Mouse (Mus musculus) spleen, adult 2 months (tissue): ENCODE data around the gene Gon7. TPM values are rescaled to one million over a fixed set of nuclear protein-coding genes. Genes with fewer than 3 reads are reported as not detected.
A peak's percentile ranks its signal among the peaks of the same experiment; 100 is the strongest.

ENCODE experiments used
- DNase-seq, 2 experiments: peaks; one replicate each; pipeline versions ENCODE4 v3.0.0 to v3.0.0-alpha.2; 2012 to 2021; ENCODE audit warnings: low spot score in 2 of 2, low read depth in 1 of 2
- H3K27ac ChIP-seq: fragments of 200-500 bp; 2 replicates; pipeline ENCODE4 v1.5.1; 2012; ENCODE audit warnings: low read length, inconsistent platforms; ENCODE audit not compliant: insufficient read depth
- H3K27me3 ChIP-seq: fragments of 200-500 bp; 2 replicates; pipeline ENCODE4 v1.6.1; 2012; ENCODE audit warnings: mild to moderate bottlenecking, moderate library complexity, low read length, inconsistent platforms; ENCODE audit not compliant: control insufficient read depth, insufficient read depth
- H3K36me3 ChIP-seq: fragments of 200-500 bp; 2 replicates; pipeline ENCODE4 v1.6.1; 2012; ENCODE audit warnings: mild to moderate bottlenecking, low read length, inconsistent platforms; ENCODE audit not compliant: control insufficient read depth, insufficient read depth
- H3K4me1 ChIP-seq: fragments of 200-500 bp; 2 replicates; pipeline ENCODE4 v1.6.1; 2011; ENCODE audit warnings: inconsistent platforms; ENCODE audit not compliant: control insufficient read depth, insufficient read depth, insufficient read length
- H3K4me3 ChIP-seq: fragments of 200-500 bp; 2 replicates; pipeline ENCODE4 v1.5.1; 2011; ENCODE audit warnings: mild to moderate bottlenecking, inconsistent platforms; ENCODE audit not compliant: insufficient read depth, insufficient read length; ENCODE audit errors: extremely low read depth
- CTCF ChIP-seq: fragments of 200-500 bp; IDR thresholded peaks from 2 replicates; pipeline ENCODE4 v1.5.1; 2011; ENCODE audit warnings: mild to moderate bottlenecking, inconsistent platforms; ENCODE audit not compliant: insufficient read depth, insufficient read length, insufficient replicate concordance; ENCODE audit errors: extremely low read depth
- POLR2A ChIP-seq: fragments of 200-500 bp; IDR thresholded peaks from 2 replicates; pipeline ENCODE4 v1.6.1; 2011; ENCODE audit warnings: low read depth, low read length, inconsistent platforms
- WGBS: fragments of 180-500 bp; shearing (Covaris S2); methylation state at CpG from one replicate; pipeline ENCODE4 v1.1.7; 2018; 5-methylcytosine and 5-hydroxymethylcytosine counted together
- polyA plus RNA-seq: library from polyadenylated mRNA; depleted of rRNA; stranded (reverse); fragments of >200 nt; gene quantifications from 2 replicates; pipeline ENCODE4 v1.2.3, GENCODE M21; 2012

Gene Gon7
- polyA plus RNA-seq, 1 experiment: 11.3 TPM

DNA sequence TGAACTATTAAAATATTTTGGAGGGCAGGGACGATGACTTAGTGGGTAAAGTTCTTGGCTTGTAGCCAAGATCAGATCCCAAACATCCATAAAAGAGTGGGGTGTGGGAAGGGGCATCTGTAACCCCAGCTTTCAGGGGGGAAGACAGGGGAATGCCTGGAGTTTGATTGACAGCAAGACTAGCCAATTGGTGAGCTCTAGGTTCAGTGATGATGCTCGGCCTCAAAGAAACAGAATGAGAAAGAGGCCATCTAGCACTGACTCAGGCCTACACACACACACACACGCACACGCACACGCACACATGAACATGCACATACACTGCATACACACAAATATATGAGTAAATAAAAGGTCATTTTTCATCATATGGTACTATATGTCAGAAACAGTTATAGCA is 47.7 kb downstream of the Gon7 start:
- 93% methylated on average over 5 of the region's 5 CpGs for WGBS
- peaks cover 10% of the 10 kb centered on the region; the same call in 1 of the 2 replicates for H3K4me1 ChIP-seq
- no peak for TF ChIP-seq POLR2A
- no peak for TF ChIP-seq CTCF
- no peaks in the 10 kb centered on the region for H3K36me3 ChIP-seq
- no peak for DNase-seq
- no peak overlapping the region for H3K27ac ChIP-seq
- no peaks in the 10 kb centered on the region for H3K27me3 ChIP-seq
- H3K4me3 ChIP-seq: no peak overlapping the region

DNA sequence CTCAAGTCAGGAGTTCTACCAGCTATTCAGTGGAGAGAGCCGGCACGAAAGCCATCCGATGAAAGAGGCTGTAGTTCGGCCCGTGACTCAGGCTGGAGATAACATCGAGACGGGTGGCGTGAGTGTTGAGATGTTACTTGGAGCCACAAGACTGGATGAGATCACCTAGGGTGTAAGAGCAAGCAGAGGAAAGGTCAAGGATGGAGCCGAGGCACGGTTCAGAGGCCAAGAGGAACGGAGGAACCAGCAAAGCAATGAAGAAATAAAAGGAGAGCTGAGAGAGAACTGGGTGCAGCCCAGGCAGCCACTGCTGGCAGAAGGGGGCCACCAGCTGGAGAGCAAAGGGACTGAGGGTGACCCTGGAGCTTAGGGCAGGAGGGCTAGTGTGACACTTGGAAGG is 49.4 kb downstream of the Gon7 start:
- Histone ChIP-seq H3K27me3 (no peaks in the 10 kb centered on the region), H3K27ac (no peak overlapping the region), H3K36me3 (no peaks in the 10 kb centered on the region), H3K4me1 (peaks cover 7% of the 10 kb centered on the region; the same call in 1 of the 2 replicates), H3K4me3 (no peak overlapping the region)
- no peak for DNase-seq
- WGBS: 85% methylated on average over 11 of the region's 11 CpGs
- 0 out of 2 replicates have a peak, but pooled peaks have one; percentile 21 for TF ChIP-seq CTCF
- TF ChIP-seq POLR2A: no peak

DNA sequence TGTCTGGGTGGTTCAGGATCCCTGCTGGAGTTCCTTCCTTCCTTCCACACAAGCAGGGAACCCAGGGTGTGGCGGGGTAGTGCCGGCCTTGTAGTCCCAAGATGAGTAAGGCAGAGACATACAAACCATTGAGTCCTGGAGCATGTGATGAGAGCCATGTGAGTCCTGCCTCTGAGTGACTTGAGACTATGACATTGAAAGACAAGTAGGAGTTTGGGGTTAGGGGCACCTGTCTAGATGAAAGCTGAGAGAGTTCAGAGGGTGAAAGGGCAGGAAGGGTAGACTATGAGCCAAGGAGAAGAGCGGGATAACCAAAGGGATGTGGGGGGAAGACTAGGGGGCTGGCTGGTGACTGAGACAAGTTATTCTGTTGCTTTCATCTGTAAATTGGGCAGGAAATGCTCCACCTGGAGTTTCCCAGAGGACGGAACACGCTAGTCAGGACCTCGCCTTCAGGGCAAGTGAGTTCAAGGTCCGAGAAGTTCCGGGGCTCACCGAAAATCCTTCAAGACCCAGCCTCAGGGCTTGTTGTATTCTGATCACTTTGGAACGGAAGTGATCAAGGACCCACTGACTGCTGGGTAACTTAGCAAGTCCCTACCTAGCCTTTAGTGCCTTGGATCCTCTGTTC is 50.7 kb downstream of the Gon7 start:
- Histone ChIP-seq H3K4me3 (no peak overlapping the region), H3K36me3 (no peaks in the 10 kb centered on the region), H3K4me1 (peaks cover 12% of the 10 kb centered on the region; the same call in 1 of the 2 replicates), H3K27ac (no peak overlapping the region), H3K27me3 (no peaks in the 10 kb centered on the region)
- no peak for TF ChIP-seq POLR2A
- no peak for TF ChIP-seq CTCF
- WGBS: 89% methylated on average over 10 of the region's 10 CpGs
- DNase-seq: no peak

DNA sequence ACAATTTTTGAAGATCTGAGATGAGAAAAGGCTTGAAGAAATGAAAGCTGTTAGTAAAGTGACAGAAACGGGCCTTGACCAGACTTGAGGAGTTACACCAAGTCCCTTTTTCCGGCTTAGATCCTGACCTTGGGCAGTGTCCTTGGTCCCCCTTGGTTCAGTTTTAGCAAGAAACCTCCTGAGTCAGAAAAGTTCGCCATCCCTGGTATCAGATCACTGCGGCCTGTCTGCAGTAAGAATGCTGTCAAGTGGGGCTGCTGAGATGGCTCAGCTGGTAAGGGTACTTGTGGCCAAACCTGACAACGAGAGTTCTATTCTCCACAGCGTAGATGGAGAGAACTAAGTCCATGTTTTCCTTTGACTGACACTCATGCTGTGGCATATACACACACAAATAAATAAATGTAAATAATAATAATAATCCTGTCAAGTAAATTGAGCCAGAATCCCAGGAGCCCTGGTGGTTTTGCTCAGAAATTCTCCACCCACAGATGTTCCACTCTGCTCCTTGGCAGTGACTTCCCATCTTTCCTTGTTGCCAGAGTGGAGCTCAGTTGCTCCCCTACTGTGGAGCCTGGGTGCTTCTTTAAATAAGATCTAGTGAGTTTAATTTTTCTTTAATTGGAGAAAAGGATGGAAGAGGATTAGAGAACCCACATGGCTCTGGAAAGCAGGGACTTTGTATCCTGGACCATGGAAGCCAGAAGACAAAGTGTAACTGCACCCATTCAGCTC is 51.5 kb downstream of the Gon7 start:
- H3K27ac ChIP-seq: no peak overlapping the region
- 81% methylated on average over 6 of the region's 6 CpGs for WGBS
- H3K27me3 ChIP-seq: no peaks in the 10 kb centered on the region
- H3K36me3 ChIP-seq: no peaks in the 10 kb centered on the region
- no peak for DNase-seq
- TF ChIP-seq CTCF: no peak
- no peak for TF ChIP-seq POLR2A
- peaks cover 12% of the 10 kb centered on the region; the same call in 1 of the 2 replicates for H3K4me1 ChIP-seq
- no peak overlapping the region for H3K4me3 ChIP-seq

DNA sequence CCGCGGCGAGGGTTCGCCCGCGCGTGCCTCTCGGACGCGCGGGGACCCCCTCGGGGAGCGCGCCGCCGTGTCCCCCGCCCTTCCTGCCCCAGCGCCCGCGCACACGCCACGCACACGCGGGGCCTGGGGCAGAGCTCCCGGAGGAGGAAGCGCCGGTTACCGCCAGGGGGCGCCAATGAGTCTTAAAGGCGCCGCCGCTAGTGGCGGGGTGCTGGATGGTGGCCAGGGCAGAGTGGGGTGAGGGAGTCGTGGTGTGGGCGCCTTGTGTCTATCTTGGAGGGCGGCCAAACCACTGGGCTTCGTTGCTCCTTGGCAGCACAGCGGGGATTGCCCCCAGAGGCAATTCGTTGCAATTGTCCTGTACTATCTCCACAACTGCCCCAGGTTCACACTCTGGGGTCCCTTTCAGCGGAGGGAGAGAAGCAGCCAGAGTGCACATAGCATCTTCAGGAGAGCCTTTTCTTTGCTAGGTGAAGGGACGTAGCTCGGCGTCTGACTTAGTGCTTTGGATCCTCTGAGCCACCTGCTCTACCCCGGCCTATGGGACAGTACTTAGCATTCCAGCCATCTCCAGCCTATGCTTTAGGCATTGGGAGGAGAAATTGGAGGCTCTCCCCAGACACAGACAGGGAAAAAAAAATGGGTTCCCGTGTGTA is 52.3 kb downstream of the Gon7 start:
- H3K4me1 ChIP-seq: peaks cover 12% of the 10 kb centered on the region; the same call in 1 of the 2 replicates
- TF ChIP-seq CTCF (peak; percentile 83), POLR2A (no peak)
- WGBS: 3% methylated on average over 44 of the region's 45 CpGs
- no peaks in the 10 kb centered on the region for H3K36me3 ChIP-seq
- H3K27me3 ChIP-seq: no peaks in the 10 kb centered on the region
- peak overlapping the region; percentile 76 for H3K4me3 ChIP-seq
- peak overlapping the region; percentile 87 for H3K27ac ChIP-seq
- DNase-seq: peak; percentile 68 to 84

DNA sequence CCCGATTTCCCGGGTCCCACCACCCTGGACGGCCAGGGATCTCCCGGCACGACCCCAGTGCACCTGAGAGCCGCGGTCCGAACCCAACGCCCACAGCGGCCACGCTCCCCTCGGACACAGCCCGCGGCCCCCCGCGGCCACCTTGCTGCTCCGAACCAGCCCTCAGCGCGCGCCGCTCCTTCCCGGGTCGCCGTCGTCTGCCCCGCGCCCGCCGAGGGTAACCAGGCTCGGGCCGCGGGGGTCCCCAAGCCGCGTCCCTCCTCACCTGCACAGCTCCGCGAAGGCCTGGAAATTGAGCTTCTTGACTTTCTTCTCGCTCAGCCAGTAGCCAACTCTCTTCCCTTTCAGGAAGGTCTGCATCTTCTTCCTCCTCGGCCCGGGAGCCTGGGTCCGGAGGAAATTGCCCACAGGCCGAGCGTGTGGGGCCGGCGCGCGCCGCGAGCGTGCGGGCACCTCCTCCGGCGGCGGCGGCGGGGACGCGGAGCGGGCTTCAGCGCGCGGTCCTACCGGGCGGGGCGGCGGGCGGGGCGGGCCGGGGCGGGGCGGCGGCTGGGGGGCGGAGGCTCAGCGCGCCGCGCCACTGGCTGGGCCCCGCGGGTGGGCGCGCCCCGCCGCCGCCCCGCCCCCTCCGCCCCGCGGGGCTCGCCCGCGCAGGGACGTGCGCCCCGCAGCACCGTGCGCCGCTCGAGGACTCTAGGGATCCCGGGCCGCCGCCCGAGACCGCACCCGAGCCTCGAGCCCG is 53.0 kb downstream of the Gon7 start, which contains the start of gene Itpk1:
Gene Itpk1 (minus strand): TSS at position 474 of the 742 bp plus-strand sequence.
- TF ChIP-seq CTCF (no peak), POLR2A (no peak)
- H3K4me3 ChIP-seq: peak within 1 kb of the TSS; percentile 98
- peaks cover 13% of the 10 kb centered on the region; the same call in 1 of the 2 replicates for H3K4me1 ChIP-seq
- 4% methylated on average over 98 of the region's 105 CpGs for WGBS
- peak within 1 kb of the TSS; percentile 87 for H3K27ac ChIP-seq
- H3K36me3 ChIP-seq: no peaks in the 10 kb centered on the region
- peak in 1 of 2 experiments; percentile 40 for DNase-seq
- no peaks in the 10 kb centered on the region for H3K27me3 ChIP-seq
